In genomic region chr3:88331282-88331681, GRCm38 (mm10) we compare ENCODE assay signal across 9 mouse cellular contexts. TPM values are rescaled to one million over a fixed set of nuclear protein-coding genes. Genes with fewer than 3 reads are reported as not detected.
DNase-seq lines count a peak whose midpoint lies in the region; ATAC-seq and TF ChIP-seq lines count a peak whose summit lies in the region.
"Had no signal": no experiment of that assay in that cellular context is flagged by ENCODE, and none has a peak within 500 bp of the region (broad histone marks: within the 10 kb centered on the region; RNA-seq: fewer than 3 reads in every experiment).

No protein-coding gene starts in this region.

- peak; percentile 71 for TF ChIP-seq CTCF in left cerebral cortex, adult 2 months (IDR thresholded peaks at IDR 0.05)

- no peak overlapping the region for H3K9ac ChIP-seq in forebrain, embryonic 12.5 days

- WGBS in forebrain, embryonic 12.5 days: 28% methylated on average over 2 of the region's 2 CpGs

- H3K36me3 ChIP-seq in forebrain, embryonic 12.5 days (replicated peaks): peaks cover 26% of the 10 kb centered on the region

- intact Hi-C loops in left cerebral cortex, adult 2 months (cut with DNase I): no loop called here

- ATAC-seq in CD4-positive, CD25-positive, alpha-beta regulatory T cell, adult 4 months: no peak
- no peak for ATAC-seq in forebrain, embryonic 12.5 days (ENCODE audit: low FRiP score)

- H3K4me3 ChIP-seq in left cerebral cortex, adult 2 months: no peak overlapping the region
- H3K4me3 ChIP-seq in forebrain, embryonic 12.5 days (replicated peaks): no peak overlapping the region

- H3K4me1 ChIP-seq in forebrain, embryonic 12.5 days: peaks cover 9% of the 10 kb centered on the region

- DNase-seq in CD4-positive, CD25-positive, alpha-beta regulatory T cell, adult 2 months (ENCODE audit: low read depth, low spot score): peak; percentile 82
- no peak for DNase-seq in left cerebral cortex, adult 2 months (ENCODE audit: extremely low spot score in 1 of 2, low spot score in 2 of 2)
- DNase-seq in left cerebral cortex, adult 8-10 months (ENCODE audit: low spot score in 2 of 2): no peak
- DNase-seq in embryo, embryonic 10.5 days (ENCODE audit: low spot score): peak; percentile 73
- peak; percentile 60 for DNase-seq in lung, postnatal 10 days
- DNase-seq in thymus, postnatal 4 days: peak; percentile 71

- H3K27ac ChIP-seq in left cerebral cortex, adult 2 months: no peak overlapping the region
- H3K27ac ChIP-seq in forebrain, embryonic 12.5 days: no peak overlapping the region

- no peaks in the 10 kb centered on the region for H3K9me3 ChIP-seq in forebrain, embryonic 12.5 days

- no peaks in the 10 kb centered on the region for H3K27me3 ChIP-seq in forebrain, embryonic 12.5 days

- H3K4me2 ChIP-seq in forebrain, embryonic 12.5 days: no peak overlapping the region

RNA-seq across cellular contexts. Expression of gene Tmem79, which starts 4.7 kb away (rescaled TPM):
- polyA plus RNA-seq in CD4-positive, CD25-positive, alpha-beta regulatory T cell, adult 4 months (2017; shearing (Covaris generic)): 1 to 10 TPM; 1.1 to 2.2 TPM
- 1 to 10 TPM; 1.2 to 1.4 TPM for total RNA-seq in left cerebral cortex, adult 2 months (2021)
- total RNA-seq in left cerebral cortex, adult 8-10 months (2022): 1 to 10 TPM; 1.4 to 2.8 (median 1.8) TPM
- 1.9 and 3.3 TPM in 2 replicates for polyA plus RNA-seq in forebrain, embryonic 12.5 days (2016; fragmentation: Nextera tagmentation; extraction: Ambion mirVana)

RNA-seq across cellular contexts. Expression of gene Smg5, which starts 4.8 kb away (rescaled TPM):
- 10 to 100 TPM; 24.2 to 34.9 TPM for polyA plus RNA-seq in CD4-positive, CD25-positive, alpha-beta regulatory T cell, adult 4 months (2017; shearing (Covaris generic))
- total RNA-seq in left cerebral cortex, adult 2 months (2021): 10 to 100 TPM; 78.3 to 79.5 TPM
- total RNA-seq in left cerebral cortex, adult 8-10 months (2022): 10 to 100 TPM; 80.2 to 90.1 (median 83.9) TPM
- 80.0 and 81.2 TPM in 2 replicates for polyA plus RNA-seq in forebrain, embryonic 12.5 days (2016; fragmentation: Nextera tagmentation; extraction: Ambion mirVana)

RNA-seq across cellular contexts. Expression of gene Glmp, which starts 6.5 kb away (rescaled TPM):
- 100 to 1,000 TPM; 370 to 504 TPM for polyA plus RNA-seq in CD4-positive, CD25-positive, alpha-beta regulatory T cell, adult 4 months (2017; shearing (Covaris generic))
- total RNA-seq in left cerebral cortex, adult 2 months (2021): 10 to 100 TPM; 77.5 to 91.1 TPM
- 100 to 1,000 TPM in 2 of 4 experiments, 10 to 100 TPM in 2; 97.4 to 106 (median 100) TPM for total RNA-seq in left cerebral cortex, adult 8-10 months (2022)
- polyA plus RNA-seq in forebrain, embryonic 12.5 days (2016; fragmentation: Nextera tagmentation; extraction: Ambion mirVana): 86.7 and 87.5 TPM in 2 replicates

RNA-seq across cellular contexts. Expression of gene Paqr6, which starts 33.1 kb away (rescaled TPM):
- not detected for polyA plus RNA-seq in CD4-positive, CD25-positive, alpha-beta regulatory T cell, adult 4 months (2017; shearing (Covaris generic))
- 1 to 10 TPM; 8.7 to 8.8 TPM for total RNA-seq in left cerebral cortex, adult 2 months (2021)
- total RNA-seq in left cerebral cortex, adult 8-10 months (2022): 10 to 100 TPM; 14.4 to 16.7 (median 14.8) TPM
- 1.0 and 1.6 TPM in 2 replicates for polyA plus RNA-seq in forebrain, embryonic 12.5 days (2016; fragmentation: Nextera tagmentation; extraction: Ambion mirVana)
- total RNA-seq: hematopoietic stem cell, adult 5-6 weeks had no signal

RNA-seq across cellular contexts. Expression of gene Cct3, which starts 34.4 kb away (rescaled TPM):
- 100 to 1,000 TPM; 189 to 216 TPM for polyA plus RNA-seq in CD4-positive, CD25-positive, alpha-beta regulatory T cell, adult 4 months (2017; shearing (Covaris generic))
- total RNA-seq in left cerebral cortex, adult 2 months (2021): 100 to 1,000 TPM; 168 to 170 TPM
- total RNA-seq in left cerebral cortex, adult 8-10 months (2022): 100 to 1,000 TPM; 166 to 184 (median 173) TPM
- polyA plus RNA-seq in forebrain, embryonic 12.5 days (2016; fragmentation: Nextera tagmentation; extraction: Ambion mirVana): 627 and 646 TPM in 2 replicates

Comparison
In these comparisons a context has a peak if more than half of its experiments do, and no peak if none do; other contexts are left out.
1. DNase-seq: peak in CD4-positive, CD25-positive, alpha-beta regulatory T cell, adult 2 months (single experiment), embryo, embryonic 10.5 days (single experiment), lung, postnatal 10 days (single experiment) and thymus, postnatal 4 days (single experiment); none in left cerebral cortex, adult 2 months (0 of 2) and left cerebral cortex, adult 8-10 months (0 of 2).